Mouse (Mus musculus) adrenal gland (tissue): ENCODE measurements around the gene Kidins220.

Experiments
- intact Hi-C: fragments of 180-260 bp; cut with DNase I; formaldehyde crosslinking; loops from one replicate; pipeline ENCODE4 v1.15.1; 2025

The Kidins220 gene

DNA sequence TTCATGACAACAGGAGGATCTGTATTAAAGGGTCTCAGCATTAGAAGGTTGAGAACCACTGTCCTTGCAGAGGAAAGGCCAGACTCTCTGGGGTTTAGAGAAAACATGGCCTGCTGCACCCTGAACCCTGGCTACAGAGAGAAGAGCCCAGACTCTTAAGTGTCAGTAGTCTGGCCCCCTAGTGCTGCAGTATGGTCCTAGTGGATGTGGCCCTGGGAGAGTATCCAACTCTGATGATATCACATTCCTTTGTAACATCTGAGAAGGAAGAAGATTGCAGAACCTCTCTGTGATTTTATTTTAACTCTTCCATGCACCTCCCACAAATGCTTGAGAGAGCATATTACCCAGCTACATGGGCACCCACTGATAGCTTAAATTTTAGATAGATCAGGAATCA is 129.8 kb downstream of the Kidins220 start:
- intact Hi-C loops, result no loop called here

DNA sequence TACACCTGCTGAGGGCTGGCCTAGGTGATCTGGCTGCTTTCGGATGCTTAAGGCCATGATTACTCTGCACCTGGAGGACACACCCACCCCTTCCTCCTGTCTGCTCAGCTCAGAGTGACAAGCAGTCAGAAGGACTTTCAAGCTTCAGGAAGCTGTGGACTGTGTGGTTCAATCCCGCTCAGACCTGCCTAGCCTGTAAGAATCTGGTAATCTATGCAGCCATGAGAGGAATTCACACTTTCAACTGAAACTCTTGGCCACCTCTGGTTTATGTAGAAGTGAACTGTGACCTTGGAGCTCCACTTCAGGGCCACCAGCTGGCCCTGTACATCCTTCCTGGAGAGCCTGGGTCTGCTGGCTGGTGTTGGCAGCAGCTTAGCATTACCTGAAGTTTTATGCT is 134.1 kb downstream of the Kidins220 start:
- intact Hi-C loops, result no loop called here

GRCm38 (mm10) chr12:25109971-25110681 is 135.4 kb downstream of the Kidins220 start:
- intact Hi-C loops, result no loop called here

GRCm38 (mm10) chr12:25110682-25111078 is 136.0 kb downstream of the Kidins220 start:
- intact Hi-C loops, result no loop called here
